Mouse (Mus musculus): ENCODE data around the gene Gria2. TPM values are rescaled to one million over a fixed set of nuclear protein-coding genes. Genes with fewer than 3 reads are reported as not detected.

Gene Gria2
- 0.87 TPM for polyA plus RNA-seq (2015; fragmentation: Illumina TruSeq; extraction: RNeasy Lipid Tissue Mini Kit (QIAGEN cat#74804); ENCODE audit: insufficient read depth, low read depth, low replicate concordance)

GRCm38 (mm10) chr3:80802596-80803081, at the start of gene Gria2:
TSS of gene Gria2 (minus strand) at chr3:80802835.

Other genes starting within 250 kb of the Gria2 start
- gene Glrb, start 110.8 kb upstream of the Gria2 start, polyA plus RNA-seq (2015; fragmentation: Illumina TruSeq; extraction: RNeasy Lipid Tissue Mini Kit (QIAGEN cat#74804); ENCODE audit: insufficient read depth, low read depth, low replicate concordance) = 0.70 TPM
- 1.8 TPM for gene Pdgfc, start 233.6 kb upstream of the Gria2 start, polyA plus RNA-seq (2015; fragmentation: Illumina TruSeq; extraction: RNeasy Lipid Tissue Mini Kit (QIAGEN cat#74804); ENCODE audit: insufficient read depth, low read depth, low replicate concordance)

Data from pancreas, adult 10 weeks (tissue).